7 mouse cellular contexts compared by ENCODE assay signal in the genomic region with DNA sequence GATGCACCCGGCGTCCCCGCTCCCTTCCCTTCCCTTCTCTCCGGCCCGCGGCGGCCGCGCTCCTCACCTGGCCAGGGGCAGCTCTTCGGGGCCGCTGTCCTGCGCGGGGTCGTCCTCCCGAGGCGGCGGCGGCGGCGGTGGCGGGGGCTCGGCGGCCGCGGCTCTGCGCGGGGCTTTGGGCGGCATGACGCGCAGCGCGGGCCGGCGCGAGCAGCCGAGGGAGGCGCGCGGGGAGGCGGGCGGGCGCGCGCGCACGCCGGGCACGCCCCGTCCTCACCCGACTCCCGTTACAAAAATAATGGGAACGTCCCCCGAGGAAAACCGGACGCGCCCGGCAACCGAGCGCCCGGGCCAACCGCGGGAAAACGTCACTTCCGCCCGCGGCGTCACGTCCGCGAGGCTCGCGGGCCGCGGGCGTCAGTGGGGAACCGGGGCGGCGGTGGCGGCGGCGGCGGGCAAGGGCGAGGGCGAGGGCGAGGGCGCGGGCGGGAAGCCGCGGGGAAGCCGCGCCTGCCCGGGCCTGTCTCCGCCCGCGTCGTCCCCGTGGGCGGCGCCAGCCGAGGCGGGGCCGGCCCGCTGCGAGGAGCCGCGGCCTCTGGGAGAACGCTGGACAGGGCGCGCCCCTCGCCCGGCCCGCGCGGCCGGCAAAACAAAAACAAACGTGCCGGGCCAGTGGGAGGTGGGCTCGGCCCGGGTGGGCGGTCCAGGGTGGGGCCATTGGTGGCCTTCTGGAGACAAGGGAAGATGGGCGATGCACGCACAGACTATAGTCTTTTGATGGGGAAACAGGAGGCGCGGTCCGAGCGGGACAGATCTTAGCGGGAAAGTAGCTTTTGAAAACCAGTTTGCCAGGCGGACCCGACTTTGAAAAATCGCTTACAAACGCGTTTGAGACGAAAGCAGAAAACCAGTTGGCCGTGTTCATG. TPM values are rescaled to one million over a fixed set of nuclear protein-coding genes. Genes with fewer than 3 reads are reported as not detected.
DNase-seq lines count a peak whose midpoint lies in the region; ATAC-seq and TF ChIP-seq lines count a peak whose summit lies in the region.

Rb1 (minus strand) TSS at position 367 of the 926 bp plus-strand sequence.

- peak within 1 kb of the TSS; percentile 90 for H3K27ac ChIP-seq in intestine, postnatal 0 days (ENCODE audit: low read depth, low read length)
- H3K27ac ChIP-seq in limb, embryonic 10.5 days: peak within 1 kb of the TSS; percentile 90
- peak within 1 kb of the TSS; percentile 98 for H3K27ac ChIP-seq in midbrain, embryonic 12.5 days (replicated peaks)

- H3K9me3 ChIP-seq in intestine, postnatal 0 days (ENCODE audit: control insufficient read depth): no peaks in the 10 kb centered on the region
- no peaks in the 10 kb centered on the region for H3K9me3 ChIP-seq in limb, embryonic 10.5 days (replicated peaks)
- H3K9me3 ChIP-seq in midbrain, embryonic 12.5 days: no peaks in the 10 kb centered on the region

- under 1% methylated on average over 94 of the region's 135 CpGs for WGBS in intestine, postnatal 0 days
- WGBS in limb, embryonic 10.5 days: 2% methylated on average over 131 of the region's 135 CpGs
- WGBS in midbrain, embryonic 12.5 days: under 1% methylated on average over 121 of the region's 135 CpGs

- H3K36me3 ChIP-seq in intestine, postnatal 0 days (ENCODE audit: control insufficient read depth, insufficient read depth): no peaks in the 10 kb centered on the region
- H3K36me3 ChIP-seq in limb, embryonic 10.5 days: no peaks in the 10 kb centered on the region
- H3K36me3 ChIP-seq in midbrain, embryonic 12.5 days: peaks cover 7% of the 10 kb centered on the region; the same call in 1 of the 2 replicates

- peak within 1 kb of the TSS; percentile 89 for H3K9ac ChIP-seq in intestine, postnatal 0 days (ENCODE audit: low read depth, low read length)
- H3K9ac ChIP-seq in midbrain, embryonic 12.5 days (replicated peaks): peak within 1 kb of the TSS; percentile 90

- H3K4me2 ChIP-seq in intestine, postnatal 0 days (replicated peaks; ENCODE audit: low read depth): peak within 1 kb of the TSS; percentile 75
- peak within 1 kb of the TSS; percentile 78 for H3K4me2 ChIP-seq in midbrain, embryonic 12.5 days (replicated peaks)

- no peaks in the 10 kb centered on the region for H3K27me3 ChIP-seq in intestine, postnatal 0 days (replicated peaks; ENCODE audit: control insufficient read depth, insufficient read depth, low read length)
- H3K27me3 ChIP-seq in limb, embryonic 10.5 days (ENCODE audit: low read depth, poor library complexity, severe bottlenecking): no peaks in the 10 kb centered on the region
- H3K27me3 ChIP-seq in midbrain, embryonic 12.5 days: no peaks in the 10 kb centered on the region

- peak; percentile 89 for ATAC-seq in intestine, postnatal 0 days
- peak; percentile 90 for ATAC-seq in midbrain, embryonic 12.5 days (ENCODE audit: low FRiP score, low read depth)

- peak within 1 kb of the TSS; percentile 88 for H3K4me3 ChIP-seq in intestine, postnatal 0 days (ENCODE audit: low read depth, low read length)
- H3K4me3 ChIP-seq in limb, embryonic 10.5 days: peak within 1 kb of the TSS; percentile 90
- peak within 1 kb of the TSS; percentile 95 for H3K4me3 ChIP-seq in midbrain, embryonic 12.5 days

- peak; percentile 92 for DNase-seq in adrenal gland, adult 2 months
- peak; percentile 69 for DNase-seq in embryo, embryonic 11.5 days (ENCODE audit: low read depth, low spot score)
- peak; percentile 64 to 84 for DNase-seq in gastrocnemius, postnatal 4 days (ENCODE audit: low spot score in 2 of 2)
- peak; percentile 87 for DNase-seq in limb, embryonic 10.5 days (ENCODE audit: low spot score)
- peak; percentile 76 for DNase-seq in skeletal muscle tissue, adult 2 months (ENCODE audit: low read depth, low spot score)

- no peak for TF ChIP-seq CTCF in intestine, postnatal 0 days (IDR thresholded peaks at IDR 0.05; ENCODE audit: low read depth)

- no peaks in the 10 kb centered on the region; the same call in 1 of the 2 replicates for H3K4me1 ChIP-seq in intestine, postnatal 0 days (replicated peaks; ENCODE audit: control insufficient read depth, insufficient read depth, low read length)
- peaks cover 13% of the 10 kb centered on the region for H3K4me1 ChIP-seq in limb, embryonic 10.5 days
- peaks cover 14% of the 10 kb centered on the region for H3K4me1 ChIP-seq in midbrain, embryonic 12.5 days

RNA-seq across cellular contexts. Expression of gene Rb1, which starts in this region (rescaled TPM):
- total RNA-seq in adrenal gland, adult 2 months (2021): 10 to 100 TPM; 22.6 to 24.3 TPM
- 0.73 and 0.78 TPM in 2 replicates for polyA plus RNA-seq in adrenal gland, adult 2 months (2012; rRNA removed)
- total RNA-seq in gastrocnemius, postnatal 4 days (2021): 10 to 100 TPM; 46.1 to 46.3 TPM
- polyA plus RNA-seq in intestine, postnatal 0 days (2015; fragmentation: Nextera tagmentation; extraction: Ambion mirVana): 14.1 and 15.1 TPM in 2 replicates
- 21.2 and 24.8 TPM in 2 replicates for polyA plus RNA-seq in limb, embryonic 10.5 days (2016; fragmentation: Nextera tagmentation; extraction: Ambion mirVana)
- 34.0 and 34.6 TPM in 2 replicates for polyA plus RNA-seq in midbrain, embryonic 12.5 days (2016; fragmentation: Nextera tagmentation; extraction: Ambion mirVana)

Comparison
In these comparisons a context has a peak if more than half of its experiments do, and no peak if none do; other contexts are left out.
1. Peak in every context shown above with its lines: DNase-seq, ATAC-seq, H3K4me3 ChIP-seq and H3K27ac ChIP-seq.